Mouse (Mus musculus): ENCODE data around the gene Polr3c. TPM values are rescaled to one million over a fixed set of nuclear protein-coding genes. Genes with fewer than 3 reads are reported as not detected.
"Not testable (repeated sequence)": the region's sequence is repeated elsewhere in the genome, so short reads cannot be mapped to it uniquely, and the experiment has no call there.

Polr3c gene
- 10 to 100 TPM; 22.2 to 26.1 TPM for total RNA-seq (2021)

- intact Hi-C loops (cut with DNase I), result no loop called here
- peak; percentile 96 to 98 for DNase-seq
Measured at GRCm38 (mm10) chr3:96727343-96727827, at the start of gene Polr3c, which contains the start of gene Rnf115. Gene Polr3c (minus strand): TSS chr3:96727628. Gene Rnf115 (plus strand): TSS chr3:96727664.

GRCm38 (mm10) chr3:96777120-96777519 is 49.7 kb upstream of the Polr3c start:
- intact Hi-C loops (cut with DNase I), result no loop called here
- no peak for DNase-seq

GRCm38 (mm10) chr3:96772949-96773348 is 45.5 kb upstream of the Polr3c start:
- intact Hi-C loops (cut with DNase I), result no loop called here
- DNase-seq, result peak in 1 of 2 experiments; percentile 17

GRCm38 (mm10) chr3:96769971-96770370 is 42.5 kb upstream of the Polr3c start:
- no peak for DNase-seq
- intact Hi-C loops (cut with DNase I), result no loop called here

- no peak for DNase-seq
- intact Hi-C loops (cut with DNase I), result no loop called here
Measured at GRCm38 (mm10) chr3:96764528-96764927, 37.1 kb upstream of the Polr3c start.

GRCm38 (mm10) chr3:96759695-96760094 is 32.3 kb upstream of the Polr3c start:
- DNase-seq, result no peak
- intact Hi-C loops (cut with DNase I), result no loop called here

GRCm38 (mm10) chr3:96757691-96758090 is 30.3 kb upstream of the Polr3c start:
- intact Hi-C loops (cut with DNase I), result no loop called here
- DNase-seq, result peak; percentile 64 to 78

- intact Hi-C loops (cut with DNase I), result no loop called here
- no peak for DNase-seq
Measured at GRCm38 (mm10) chr3:96755935-96756334, 28.5 kb upstream of the Polr3c start.

GRCm38 (mm10) chr3:96746829-96747228 is 19.4 kb upstream of the Polr3c start:
- intact Hi-C loops (cut with DNase I), result no loop called here
- no peak for DNase-seq

GRCm38 (mm10) chr3:96744348-96744747 is 16.9 kb upstream of the Polr3c start:
- DNase-seq, result no peak
- intact Hi-C loops (cut with DNase I), result no loop called here

GRCm38 (mm10) chr3:96740279-96740678 is 12.9 kb upstream of the Polr3c start:
- intact Hi-C loops (cut with DNase I); DNase-seq: not testable (repeated sequence)

GRCm38 (mm10) chr3:96737995-96738394 is 10.6 kb upstream of the Polr3c start:
- intact Hi-C loops (cut with DNase I), result no loop called here
- no peak for DNase-seq

- DNase-seq, result no peak
- intact Hi-C loops (cut with DNase I), result no loop called here
Measured at GRCm38 (mm10) chr3:96737013-96737740, 9.7 kb upstream of the Polr3c start.

GRCm38 (mm10) chr3:96735200-96735599 is 7.8 kb upstream of the Polr3c start:
- intact Hi-C loops (cut with DNase I), result no loop called here

GRCm38 (mm10) chr3:96733984-96734383 is 6.6 kb upstream of the Polr3c start:
- no peak for DNase-seq
- intact Hi-C loops (cut with DNase I), result no loop called here

More at GRCm38 (mm10) chr3:96735200-96735599, 7.8 kb upstream of the Polr3c start:
- no peak for DNase-seq

GRCm38 (mm10) chr3:96730785-96731184 is 3.4 kb upstream of the Polr3c start:
- no peak for DNase-seq
- intact Hi-C loops (cut with DNase I), result no loop called here

GRCm38 (mm10) chr3:96729403-96729784 is 2.0 kb upstream of the Polr3c start:
- intact Hi-C loops (cut with DNase I), result no loop called here
- DNase-seq, result no peak

GRCm38 (mm10) chr3:96728634-96729402 is 1.4 kb upstream of the Polr3c start:
- intact Hi-C loops (cut with DNase I), result no loop called here
- no peak for DNase-seq

- DNase-seq, result no peak
- intact Hi-C loops (cut with DNase I), result no loop called here
Measured at GRCm38 (mm10) chr3:96727828-96728633, 603 bp upstream of the Polr3c start.

- intact Hi-C loops (cut with DNase I), result no loop called here
- no peak for DNase-seq
Measured at GRCm38 (mm10) chr3:96719173-96719572, 8.3 kb downstream of the Polr3c start.

- DNase-seq, result no peak
- intact Hi-C loops (cut with DNase I), result no loop called here
Measured at GRCm38 (mm10) chr3:96715854-96716253, 11.6 kb downstream of the Polr3c start.
